Comparison of ENCODE assay signal across 9 mouse cellular contexts in the genomic region with DNA sequence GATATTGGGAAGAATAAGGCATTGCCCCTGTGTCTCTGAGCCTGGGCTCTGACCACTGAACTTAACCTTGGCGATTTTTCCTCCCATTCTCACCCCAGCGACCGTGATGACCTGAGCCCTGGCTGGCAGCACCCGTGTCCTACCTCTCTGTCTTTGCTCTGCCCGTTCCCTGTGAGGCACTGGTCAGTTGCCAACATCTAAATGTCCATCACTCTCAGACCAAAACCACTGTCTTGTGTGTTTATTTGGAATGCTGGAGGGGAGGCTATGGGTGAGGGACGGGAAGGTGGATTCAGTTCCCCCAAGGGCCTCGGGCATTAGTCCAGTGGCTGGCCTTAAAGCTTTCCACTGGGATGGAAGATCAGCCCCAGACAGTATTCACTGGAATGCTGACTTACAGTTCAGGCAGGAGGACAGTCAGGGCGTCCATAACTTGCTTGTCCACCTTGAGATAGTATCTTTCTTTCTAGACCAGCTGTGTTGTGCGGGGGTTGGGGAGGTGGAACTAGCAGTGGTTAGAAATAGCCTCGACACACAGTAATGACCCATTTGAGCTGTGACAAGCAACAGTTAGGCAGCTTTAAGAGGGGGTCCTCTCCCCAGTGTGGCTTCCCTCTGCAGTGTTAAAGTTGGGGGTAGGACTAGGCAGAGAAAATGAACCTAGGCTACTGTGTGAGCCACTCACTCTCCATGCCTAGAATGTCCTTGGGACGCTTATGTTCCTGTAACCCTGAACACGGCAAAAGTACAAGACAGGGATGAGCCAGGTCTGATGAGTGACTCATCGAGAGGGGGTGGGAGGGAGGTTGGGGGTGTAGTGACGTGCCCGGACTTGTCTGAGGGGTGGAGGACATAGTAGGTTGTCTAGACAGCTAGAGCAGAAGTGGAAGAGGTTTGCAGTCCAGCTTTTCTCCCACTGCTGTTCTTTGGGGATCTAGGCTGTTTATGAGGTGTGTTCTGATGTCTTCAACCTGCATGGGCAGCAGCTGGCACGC. TPM values are rescaled to one million over a fixed set of nuclear protein-coding genes. Genes with fewer than 3 reads are reported as not detected.
A peak's percentile ranks its signal among the peaks of the same experiment; 100 is the strongest.
DNase-seq lines count a peak whose midpoint lies in the region; ATAC-seq and TF ChIP-seq lines count a peak whose summit lies in the region.
"Had no signal": no experiment of that assay in that cellular context is flagged by ENCODE, and none has a peak within 500 bp of the region (broad histone marks: within the 10 kb centered on the region; RNA-seq: fewer than 3 reads in every experiment).

No protein-coding gene starts in this region.

- WGBS in forebrain, embryonic 14.5 days: 79% methylated on average over 16 of the region's 16 CpGs
- WGBS in forebrain, embryonic 11.5 days: 79% methylated on average over 16 of the region's 16 CpGs
- WGBS in hindbrain, embryonic 16.5 days: 75% methylated on average over 16 of the region's 16 CpGs

- no peak overlapping the region for H3K27ac ChIP-seq in forebrain, embryonic 14.5 days (ENCODE audit: low read depth, low read length)
- H3K27ac ChIP-seq in forebrain, embryonic 11.5 days (ENCODE audit: low read depth, low read length): no peak overlapping the region
- no peak overlapping the region for H3K27ac ChIP-seq in hindbrain, embryonic 16.5 days (ENCODE audit: low read depth, low read length)

- no peak for ATAC-seq in forebrain, embryonic 14.5 days
- no peak for ATAC-seq in forebrain, embryonic 11.5 days (replicated peaks; ENCODE audit: low FRiP score)
- no peak for ATAC-seq in hindbrain, embryonic 16.5 days

- H3K4me1 ChIP-seq in forebrain, embryonic 14.5 days (ENCODE audit: control insufficient read depth, insufficient read depth, low read length): peaks cover 12% of the 10 kb centered on the region
- H3K4me1 ChIP-seq in forebrain, embryonic 11.5 days (replicated peaks; ENCODE audit: control insufficient read depth, insufficient read depth, low read length): 0 out of 2 replicates have a peak, but pooled peaks cover 4% of the 10 kb centered on the region
- H3K4me1 ChIP-seq in hindbrain, embryonic 16.5 days (ENCODE audit: control insufficient read depth, insufficient read depth, low read depth, low read length): peaks cover 25% of the 10 kb centered on the region

- no peak for DNase-seq in forebrain, embryonic 14.5 days (ENCODE audit: low spot score)
- no peak for DNase-seq in forebrain, embryonic 11.5 days (ENCODE audit: low spot score)
- DNase-seq in cerebellum, adult 11-12 months: peak; percentile 70
- DNase-seq in embryo, embryonic 11 days: no peak
- DNase-seq in gastrocnemius, postnatal 36 days: no peak
- no peak for DNase-seq in right cerebral cortex, postnatal 25 days

- intact Hi-C loops in gastrocnemius, postnatal 36 days (cut with DNase I): no loop called here

- H3K79me2 ChIP-seq in C2C12 (ENCODE audit: control insufficient read depth, insufficient read depth): no peaks in the 10 kb centered on the region

- no peaks in the 10 kb centered on the region for H3K79me3 ChIP-seq in C2C12 (ENCODE audit: low read depth)

- H3K4me2 ChIP-seq in forebrain, embryonic 14.5 days (ENCODE audit: low read length): peak overlapping the region; percentile 80; the same call in 1 of the 2 replicates
- no peak overlapping the region for H3K4me2 ChIP-seq in forebrain, embryonic 11.5 days (ENCODE audit: low read depth, low read length, severe bottlenecking)
- peak overlapping the region; percentile 84 for H3K4me2 ChIP-seq in hindbrain, embryonic 16.5 days (ENCODE audit: low read length)

- TF ChIP-seq CTCF in C2C12 (IDR thresholded peaks at IDR 0.05; ENCODE audit: control insufficient read depth, insufficient read depth, insufficient read length): no peak

- no peaks in the 10 kb centered on the region for H3K36me3 ChIP-seq in forebrain, embryonic 14.5 days (ENCODE audit: control insufficient read depth, insufficient read depth, low read length)
- H3K36me3 ChIP-seq in forebrain, embryonic 11.5 days (ENCODE audit: control insufficient read depth, insufficient read depth, low read length): no peaks in the 10 kb centered on the region
- H3K36me3 ChIP-seq in C2C12 (ENCODE audit: control insufficient read depth, insufficient read depth): no peaks in the 10 kb centered on the region
- H3K36me3 ChIP-seq in hindbrain, embryonic 16.5 days (ENCODE audit: control insufficient read depth, insufficient read depth, low read length): no peaks in the 10 kb centered on the region

- no peaks in the 10 kb centered on the region for H3K9me3 ChIP-seq in forebrain, embryonic 14.5 days (replicated peaks; ENCODE audit: control insufficient read depth, low read length)
- H3K9me3 ChIP-seq in forebrain, embryonic 11.5 days (ENCODE audit: control insufficient read depth, low read length): no peaks in the 10 kb centered on the region
- H3K9me3 ChIP-seq in hindbrain, embryonic 16.5 days (ENCODE audit: control insufficient read depth, low read length): no peaks in the 10 kb centered on the region

- no peak overlapping the region for H3K4me3 ChIP-seq in forebrain, embryonic 14.5 days (ENCODE audit: low read depth, low read length)
- no peak overlapping the region for H3K4me3 ChIP-seq in forebrain, embryonic 11.5 days (ENCODE audit: low read depth, low read length)
- peak overlapping the region; percentile 6 for H3K4me3 ChIP-seq in C2C12 (ENCODE audit: insufficient read depth, poor library complexity, severe bottlenecking)
- peak overlapping the region; percentile 78 for H3K4me3 ChIP-seq in hindbrain, embryonic 16.5 days (ENCODE audit: low read length)

- no peak overlapping the region for H3ac ChIP-seq in C2C12 (ENCODE audit: control insufficient read depth, insufficient read length, low read depth)

- H3K9ac ChIP-seq in forebrain, embryonic 14.5 days (ENCODE audit: low read length): no peak overlapping the region; the same call in 1 of the 2 replicates
- no peak overlapping the region for H3K9ac ChIP-seq in forebrain, embryonic 11.5 days (ENCODE audit: low read length)
- H3K9ac ChIP-seq in hindbrain, embryonic 16.5 days (ENCODE audit: low read depth, low read length): peak overlapping the region; percentile 95; the same call in 1 of the 2 replicates

- peaks cover 9% of the 10 kb centered on the region for H3K27me3 ChIP-seq in forebrain, embryonic 14.5 days (replicated peaks; ENCODE audit: control insufficient read depth, insufficient read depth, low read length)
- H3K27me3 ChIP-seq in forebrain, embryonic 11.5 days (ENCODE audit: control insufficient read depth, insufficient read depth, low read length): peaks cover 7% of the 10 kb centered on the region; the same call in 1 of the 2 replicates
- H3K27me3 ChIP-seq in C2C12 (ENCODE audit: control insufficient read depth, insufficient read depth, insufficient read length): no peaks in the 10 kb centered on the region
- H3K27me3 ChIP-seq in hindbrain, embryonic 16.5 days (replicated peaks; ENCODE audit: control insufficient read depth, insufficient read depth, low read length): no peaks in the 10 kb centered on the region

TF ChIP-seq in C2C12, 6 proteins besides CTCF, POLR2A, EP300 and RAD21:
- TF ChIP-seq CEBPB (IDR thresholded peaks at IDR 0.05; ENCODE audit: low read depth) (no peak), MAX (IDR thresholded peaks at IDR 0.05) (no peak), USF1 (IDR thresholded peaks at IDR 0.05; ENCODE audit: low read depth) (no peak), MYOD1 (IDR thresholded peaks at IDR 0.05; ENCODE audit: control insufficient read depth, insufficient read length, low read depth) (no peak)

RNA-seq across cellular contexts. Expression of a gene that starts 2.4 kb away (rescaled TPM):
- 3.2 and 3.8 TPM in 2 replicates for polyA plus RNA-seq in forebrain, embryonic 14.5 days (2014; fragmentation: Nextera tagmentation; extraction: Ambion mirVana)
- 2.3 and 2.9 TPM in 2 replicates for polyA plus RNA-seq in forebrain, embryonic 11.5 days (2014; fragmentation: Nextera tagmentation; extraction: Ambion mirVana)
- polyA plus RNA-seq in C2C12 (2012; fragmentation: generic; extraction: Trizol): 9.0 TPM
- 14.2 and 15.5 TPM in 2 replicates for polyA plus RNA-seq in hindbrain, embryonic 16.5 days (2015; fragmentation: Nextera tagmentation; extraction: Ambion mirVana)
- total RNA-seq in gastrocnemius, postnatal 36 days (2021): 1 to 10 TPM; 1.2 to 1.3 TPM

RNA-seq across cellular contexts. Expression of a gene that starts 8.0 kb away (rescaled TPM):
- polyA plus RNA-seq in forebrain, embryonic 14.5 days (2014; fragmentation: Nextera tagmentation; extraction: Ambion mirVana): 153 and 179 TPM in 2 replicates
- 138 and 144 TPM in 2 replicates for polyA plus RNA-seq in forebrain, embryonic 11.5 days (2014; fragmentation: Nextera tagmentation; extraction: Ambion mirVana)
- polyA plus RNA-seq in C2C12 (2012; fragmentation: generic; extraction: Trizol): 92.4 TPM
- 166 and 178 TPM in 2 replicates for polyA plus RNA-seq in hindbrain, embryonic 16.5 days (2015; fragmentation: Nextera tagmentation; extraction: Ambion mirVana)
- total RNA-seq in gastrocnemius, postnatal 36 days (2021): 10 to 100 TPM; 32.3 to 34.8 TPM

RNA-seq across cellular contexts. Expression of a gene that starts 27.6 kb away (rescaled TPM):
- 25.2 and 34.5 TPM in 2 replicates for polyA plus RNA-seq in forebrain, embryonic 14.5 days (2014; fragmentation: Nextera tagmentation; extraction: Ambion mirVana)
- 21.2 and 22.3 TPM in 2 replicates for polyA plus RNA-seq in forebrain, embryonic 11.5 days (2014; fragmentation: Nextera tagmentation; extraction: Ambion mirVana)
- polyA plus RNA-seq in C2C12 (2012; fragmentation: generic; extraction: Trizol): 16.2 TPM
- 54.4 and 55.7 TPM in 2 replicates for polyA plus RNA-seq in hindbrain, embryonic 16.5 days (2015; fragmentation: Nextera tagmentation; extraction: Ambion mirVana)
- total RNA-seq in gastrocnemius, postnatal 36 days (2021): 10 to 100 TPM; 13.8 to 15.2 TPM

RNA-seq across cellular contexts. Expression of a gene that starts 38.0 kb away (rescaled TPM):
- 3.4 and 3.5 TPM in 2 replicates for polyA plus RNA-seq in forebrain, embryonic 14.5 days (2014; fragmentation: Nextera tagmentation; extraction: Ambion mirVana)
- polyA plus RNA-seq in forebrain, embryonic 11.5 days (2014; fragmentation: Nextera tagmentation; extraction: Ambion mirVana): 0.76 and 1.2 TPM in 2 replicates
- polyA plus RNA-seq in C2C12 (2012; fragmentation: generic; extraction: Trizol): 0.39 TPM
- polyA plus RNA-seq in hindbrain, embryonic 16.5 days (2015; fragmentation: Nextera tagmentation; extraction: Ambion mirVana): 17.4 and 22.2 TPM in 2 replicates
- total RNA-seq in gastrocnemius, postnatal 36 days (2021): under 1 TPM; 0.28 to 0.39 TPM
- total RNA-seq: common myeloid progenitor, adult 5-6 weeks had no signal

RNA-seq across cellular contexts. Expression of a gene that starts 43.4 kb away (rescaled TPM):
- 0.97 and 2.1 TPM in 2 replicates for polyA plus RNA-seq in forebrain, embryonic 14.5 days (2014; fragmentation: Nextera tagmentation; extraction: Ambion mirVana)
- polyA plus RNA-seq in forebrain, embryonic 11.5 days (2014; fragmentation: Nextera tagmentation; extraction: Ambion mirVana): 2.5 and 2.7 TPM in 2 replicates
- polyA plus RNA-seq in C2C12 (2012; fragmentation: generic; extraction: Trizol): 4.5 TPM
- 2.9 and 5.3 TPM in 2 replicates for polyA plus RNA-seq in hindbrain, embryonic 16.5 days (2015; fragmentation: Nextera tagmentation; extraction: Ambion mirVana)
- 1 to 10 TPM; 2.2 to 3.5 TPM for total RNA-seq in gastrocnemius, postnatal 36 days (2021)

Comparison
In these comparisons a context has a peak if more than half of its experiments do, and no peak if none do; other contexts are left out.
1. H3K4me3 ChIP-seq: peak in C2C12 (single experiment) and hindbrain, embryonic 16.5 days (single experiment); none in forebrain, embryonic 14.5 days (single experiment) and forebrain, embryonic 11.5 days (single experiment).